Mouse (Mus musculus) ES-E14 (cell line): ENCODE measurements at regions not wholly inside any gene's neighbourhood (a gene's known extent, or its start where the extent isn't known, plus 50 kb on each side); places are given as distances from the start of the nearest gene placed in this dataset.

Experiments used
- DNase-seq: peaks from one replicate; pipeline ENCODE4 v3.0.0-alpha.2; 2013; ENCODE audit warnings: low read depth, low spot score
- H3K27ac ChIP-seq: 2 replicates; pipeline ENCODE4 v1.5.1; 2012; ENCODE audit warnings: low read depth, mild to moderate bottlenecking, low read length, moderate library complexity, mixed read lengths; ENCODE audit not compliant: poor library complexity, insufficient read depth, severe bottlenecking
- H3K36me3 ChIP-seq: 2 replicates; pipeline ENCODE4 v1.6.1; 2012; ENCODE audit warnings: mild to moderate bottlenecking, low read length, moderate library complexity, mixed read lengths; ENCODE audit not compliant: control insufficient read depth, poor library complexity, insufficient read depth, severe bottlenecking
- H3K4me1 ChIP-seq, 2 experiments: fragments of 150-350 bp in 1 of 2; sonication (generic) in 1 of 2; 2 replicates each; pipeline ENCODE4 v1.6.1; 2012; ENCODE audit warnings: low read length in 2 of 2, mild to moderate bottlenecking in 1 of 2, mixed read lengths in 1 of 2; ENCODE audit not compliant: control insufficient read depth in 2 of 2, insufficient read depth in 2 of 2, poor library complexity in 1 of 2
- H3K4me3 ChIP-seq, 2 experiments: fragments of 150-350 bp in 1 of 2; sonication (generic) in 1 of 2; 2 replicates each; pipeline ENCODE4 v1.5.1; 2012; ENCODE audit warnings: low read length in 2 of 2, low read depth in 1 of 2, mild to moderate bottlenecking in 1 of 2, mixed read lengths in 1 of 2; ENCODE audit not compliant: insufficient read depth in 1 of 2, poor library complexity in 1 of 2, severe bottlenecking in 1 of 2
- H3K9ac ChIP-seq: 2 replicates; pipeline ENCODE4 v1.6.1; 2012; ENCODE audit warnings: low read depth, mild to moderate bottlenecking, low read length, mixed read lengths; ENCODE audit not compliant: poor library complexity, insufficient read depth, severe bottlenecking
- H3K9me3 ChIP-seq: fragments of 150-350 bp; sonication (generic); 2 replicates; pipeline ENCODE4 v1.6.1; 2012; ENCODE audit warnings: low read depth, mild to moderate bottlenecking, low read length; ENCODE audit not compliant: control insufficient read depth, insufficient read depth
- CHD2 ChIP-seq: IDR thresholded peaks from 2 replicates; pipeline ENCODE4 v1.6.1; 2014; ENCODE audit warnings: mild to moderate bottlenecking, low read depth, low read length, inconsistent platforms
- HCFC1 ChIP-seq: IDR thresholded peaks from 2 replicates; pipeline ENCODE4 v1.6.1; 2012; ENCODE audit warnings: low read length, inconsistent platforms, borderline replicate concordance; ENCODE audit not compliant: insufficient read depth
- MAFK ChIP-seq: IDR thresholded peaks from 2 replicates; pipeline ENCODE4 v1.6.1; 2014; ENCODE audit warnings: mild to moderate bottlenecking, low read depth, low read length, inconsistent platforms; ENCODE audit not compliant: insufficient read depth
- ZC3H11A ChIP-seq: IDR thresholded peaks from 2 replicates; pipeline ENCODE4 v1.6.1; 2012; ENCODE audit warnings: low read depth, mild to moderate bottlenecking, inconsistent platforms, low read length, borderline replicate concordance
- ZNF384 ChIP-seq: IDR thresholded peaks from 2 replicates; pipeline ENCODE4 v1.6.1; 2012; ENCODE audit warnings: low read depth, low read length, inconsistent platforms
- in situ Hi-C, 2 experiments: fragments of 600-800 bp; cut with MboI; formaldehyde crosslinking; loops; one replicate each; pipeline ENCODE4 v1.15.1; 2025; ENCODE audit warnings: low sequenced_read_pairs in 2 of 2, inconsistent platforms in 1 of 2; ENCODE audit not compliant: unreplicated experiment in 2 of 2

- TF ChIP-seq ZC3H11A, result no peak
- TF ChIP-seq ZNF384, result no peak
- no peak for TF ChIP-seq HCFC1
- TF ChIP-seq MAFK, result no peak
- TF ChIP-seq CHD2, result no peak
- no peaks in the 10 kb centered on the region for H3K4me1 ChIP-seq
- H3K4me3 ChIP-seq, result no peak overlapping the region
- H3K27ac ChIP-seq, result no peak overlapping the region
- no peak for DNase-seq
- H3K36me3 ChIP-seq, result no peaks in the 10 kb centered on the region
- in situ Hi-C loops, result no loop called here
- no peak overlapping the region for H3K9ac ChIP-seq
- H3K9me3 ChIP-seq, result no peaks in the 10 kb centered on the region
Measured at GRCm38 (mm10) chr4:152928422-152928985, 450.8 kb upstream of the Kcnab2 start.

DNA sequence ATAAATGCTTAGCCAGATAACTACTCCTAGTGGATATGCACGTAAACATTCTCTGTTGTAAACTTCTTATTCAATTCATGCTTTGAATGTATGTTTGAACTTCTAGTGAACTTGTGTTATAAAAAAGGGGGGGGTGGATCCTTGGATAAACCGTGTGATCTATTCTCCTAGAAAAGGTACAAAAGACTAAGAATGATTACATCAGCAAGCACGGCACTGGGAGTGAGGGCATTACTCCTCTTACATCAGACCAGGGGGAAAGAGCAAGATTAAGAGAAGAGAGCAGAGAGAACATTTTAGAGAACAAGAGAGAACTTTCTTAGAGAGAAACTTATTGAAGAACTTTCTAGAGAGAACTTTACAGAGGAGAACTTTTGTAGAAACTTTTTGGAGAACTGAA lies 442.6 kb upstream of the Kcnab2 start:
- Histone ChIP-seq H3K4me1 (peaks cover 3 to 5% of the 10 kb centered on the region in 2 experiments; a peak in 1 of 4 replicates), H3K9me3 (no peaks in the 10 kb centered on the region)
- in situ Hi-C loops, result no loop called here

GRCm38 (mm10) chr4:152919851-152920250 lies 442.2 kb upstream of the Kcnab2 start:
- TF ChIP-seq MAFK (no peak), HCFC1 (no peak), ZC3H11A (no peak), ZNF384 (no peak), CHD2 (no peak)
- no peak overlapping the region for H3K27ac ChIP-seq
- H3K4me3 ChIP-seq, result no peak overlapping the region
- no peaks in the 10 kb centered on the region for H3K36me3 ChIP-seq
- DNase-seq, result no peak
- in situ Hi-C loops, result no loop called here
- H3K9me3 ChIP-seq, result no peaks in the 10 kb centered on the region
- peaks cover 3 to 5% of the 10 kb centered on the region in 2 experiments; a peak in 1 of 4 replicates for H3K4me1 ChIP-seq
- no peak overlapping the region for H3K9ac ChIP-seq

More for the DNA sequence above, 442.6 kb upstream of the Kcnab2 start:
- no peaks in the 10 kb centered on the region for H3K36me3 ChIP-seq
- no peak overlapping the region for H3K4me3 ChIP-seq
- H3K27ac ChIP-seq, result no peak overlapping the region
- DNase-seq, result no peak
- TF ChIP-seq ZC3H11A, result no peak
- no peak for TF ChIP-seq CHD2
- TF ChIP-seq ZNF384, result no peak
- TF ChIP-seq MAFK, result no peak
- no peak for TF ChIP-seq HCFC1
- no peak overlapping the region for H3K9ac ChIP-seq

- in situ Hi-C loops, result no loop called here
- TF ChIP-seq ZC3H11A (no peak), HCFC1 (no peak), ZNF384 (no peak), CHD2 (no peak), MAFK (no peak)
- Histone ChIP-seq H3K9me3 (no peaks in the 10 kb centered on the region), H3K9ac (no peak overlapping the region), H3K4me3 (no peak overlapping the region), H3K4me1 (peaks cover 5 to 9% of the 10 kb centered on the region in 2 experiments; a peak in 1 of 4 replicates), H3K27ac (no peak overlapping the region), H3K36me3 (no peaks in the 10 kb centered on the region)
- peak; percentile 24 for DNase-seq
Measured at GRCm38 (mm10) chr4:152916576-152916975, 438.9 kb upstream of the Kcnab2 start.

- in situ Hi-C loops, result no loop called here
- no peak overlapping the region for H3K9ac ChIP-seq
- no peak overlapping the region for H3K27ac ChIP-seq
- no peaks in the 10 kb centered on the region for H3K9me3 ChIP-seq
- DNase-seq, result peak; percentile 54
- H3K4me1 ChIP-seq, result peaks cover 5 to 9% of the 10 kb centered on the region in 2 experiments; a peak in 1 of 4 replicates
- TF ChIP-seq MAFK (no peak), CHD2 (no peak), ZC3H11A (no peak), HCFC1 (no peak), ZNF384 (no peak)
- H3K4me3 ChIP-seq, result peak overlapping the region in 1 of 2 experiments; percentile 65; a peak in 2 of 4 replicates
- no peaks in the 10 kb centered on the region for H3K36me3 ChIP-seq
Measured at GRCm38 (mm10) chr4:152913497-152913896, 435.8 kb upstream of the Kcnab2 start.
